In genomic region chr10:22816237-22816762, GRCm38 (mm10) we compare ENCODE assay signal across 10 mouse cellular contexts. TPM values are rescaled to one million over a fixed set of nuclear protein-coding genes. Genes with fewer than 3 reads are reported as not detected.
DNase-seq lines count a peak whose midpoint lies in the region; ATAC-seq and TF ChIP-seq lines count a peak whose summit lies in the region.
"Had no signal": no experiment of that assay in that cellular context is flagged by ENCODE, and none has a peak within 500 bp of the region (broad histone marks: within the 10 kb centered on the region; RNA-seq: fewer than 3 reads in every experiment).

No protein-coding gene starts in this region.

- under 1% methylated on average over 27 of the region's 28 CpGs for WGBS in midbrain, embryonic 14.5 days
- under 1% methylated on average over 28 of the region's 28 CpGs for WGBS in midbrain, embryonic 16.5 days
- 1% methylated on average over 28 of the region's 28 CpGs for WGBS in heart, embryonic 16.5 days
- 1% methylated on average over 28 of the region's 28 CpGs for WGBS in liver, embryonic 12.5 days (ENCODE audit: insufficient replicate concordance)
- under 1% methylated on average over 28 of the region's 28 CpGs for WGBS in stomach, postnatal 0 days

- peak; percentile 50 for DNase-seq in midbrain, embryonic 14.5 days
- DNase-seq in stomach, postnatal 0 days (ENCODE audit: low spot score), result no peak
- no peak for DNase-seq in right cerebral cortex, postnatal 25 days
- no peak for DNase-seq in frontal cortex, postnatal 36 days (ENCODE audit: low spot score in 2 of 2)
- DNase-seq in ovary, postnatal 36 days (ENCODE audit: low spot score), result no peak

- H3K36me3 ChIP-seq in midbrain, embryonic 14.5 days (ENCODE audit: control insufficient read depth, insufficient read depth, low read length), result no peaks in the 10 kb centered on the region
- H3K36me3 ChIP-seq in midbrain, embryonic 16.5 days (ENCODE audit: control insufficient read depth, insufficient read depth, low read length), result no peaks in the 10 kb centered on the region
- no peaks in the 10 kb centered on the region for H3K36me3 ChIP-seq in heart, embryonic 16.5 days (ENCODE audit: control insufficient read depth, insufficient read depth)
- no peaks in the 10 kb centered on the region for H3K36me3 ChIP-seq in liver, embryonic 12.5 days
- no peaks in the 10 kb centered on the region for H3K36me3 ChIP-seq in stomach, postnatal 0 days (ENCODE audit: control insufficient read depth, insufficient read depth, low read length)
- H3K36me3 ChIP-seq: hindbrain, embryonic 15.5 days had no signal

- ATAC-seq in midbrain, embryonic 14.5 days (ENCODE audit: low FRiP score, low TSS enrichment), result no peak
- no peak for ATAC-seq in midbrain, embryonic 16.5 days
- ATAC-seq in heart, embryonic 16.5 days (replicated peaks; ENCODE audit: extremely low read depth, insufficient read depth, low FRiP score), result no peak
- ATAC-seq in liver, embryonic 12.5 days, result no peak
- peak; percentile 15; the same call in 1 of the 2 replicates for ATAC-seq in stomach, postnatal 0 days (ENCODE audit: low FRiP score, low TSS enrichment)

- H3K4me2 ChIP-seq in midbrain, embryonic 14.5 days (ENCODE audit: low read length), result no peak overlapping the region
- H3K4me2 ChIP-seq in midbrain, embryonic 16.5 days (ENCODE audit: low read length), result no peak overlapping the region
- peak overlapping the region; percentile 51 for H3K4me2 ChIP-seq in heart, embryonic 16.5 days (ENCODE audit: low read depth, low read length)
- H3K4me2 ChIP-seq in liver, embryonic 12.5 days, result 0 out of 2 replicates have a peak overlapping the region, but pooled peaks have one; percentile 20
- H3K4me2 ChIP-seq in stomach, postnatal 0 days (replicated peaks; ENCODE audit: low read depth), result peak overlapping the region; percentile 49
- H3K4me2 ChIP-seq: hindbrain, embryonic 15.5 days had no signal

- H3K27me3 ChIP-seq in midbrain, embryonic 14.5 days (ENCODE audit: control insufficient read depth, insufficient read depth, low read length), result peaks cover 92% of the 10 kb centered on the region
- H3K27me3 ChIP-seq in midbrain, embryonic 16.5 days (ENCODE audit: control insufficient read depth, insufficient read depth, low read depth, low read length), result peaks cover 54% of the 10 kb centered on the region
- peaks cover 67% of the 10 kb centered on the region for H3K27me3 ChIP-seq in heart, embryonic 16.5 days (ENCODE audit: control insufficient read depth, insufficient read depth, low read length)
- peaks cover 92% of the 10 kb centered on the region for H3K27me3 ChIP-seq in liver, embryonic 12.5 days (replicated peaks)
- 0 out of 2 replicates have a peak, but pooled peaks cover 4% of the 10 kb centered on the region for H3K27me3 ChIP-seq in stomach, postnatal 0 days (ENCODE audit: control insufficient read depth, insufficient read depth, low read length)

- H3K9ac ChIP-seq in midbrain, embryonic 14.5 days (replicated peaks; ENCODE audit: low read length), result no peak overlapping the region
- H3K9ac ChIP-seq in midbrain, embryonic 16.5 days (ENCODE audit: low read depth, low read length), result no peak overlapping the region
- peak overlapping the region; percentile 52 for H3K9ac ChIP-seq in heart, embryonic 16.5 days (ENCODE audit: low read length)
- no peak overlapping the region for H3K9ac ChIP-seq in liver, embryonic 12.5 days
- peak overlapping the region; percentile 61 for H3K9ac ChIP-seq in stomach, postnatal 0 days (ENCODE audit: low read length)
- H3K9ac ChIP-seq: hindbrain, embryonic 15.5 days; liver, embryonic 14.5 days had no signal

- H3K27ac ChIP-seq in midbrain, embryonic 14.5 days (replicated peaks; ENCODE audit: low read depth, low read length), result no peak overlapping the region
- H3K27ac ChIP-seq in midbrain, embryonic 16.5 days (ENCODE audit: low read length), result no peak overlapping the region
- peak overlapping the region; percentile 59 for H3K27ac ChIP-seq in heart, embryonic 16.5 days (ENCODE audit: low read length)
- no peak overlapping the region for H3K27ac ChIP-seq in liver, embryonic 12.5 days
- peak overlapping the region; percentile 86 for H3K27ac ChIP-seq in stomach, postnatal 0 days (replicated peaks)
- H3K27ac ChIP-seq: hindbrain, embryonic 15.5 days; liver, embryonic 14.5 days had no signal

- TF ChIP-seq EP300 in stomach, postnatal 0 days (optimal IDR thresholded peaks at IDR 0.05), result no peak

- H3K4me1 ChIP-seq in midbrain, embryonic 14.5 days (ENCODE audit: control insufficient read depth, insufficient read depth, low read length), result no peaks in the 10 kb centered on the region
- no peaks in the 10 kb centered on the region for H3K4me1 ChIP-seq in midbrain, embryonic 16.5 days (ENCODE audit: control insufficient read depth, insufficient read depth, low read length)
- peaks cover 11% of the 10 kb centered on the region for H3K4me1 ChIP-seq in heart, embryonic 16.5 days (ENCODE audit: control insufficient read depth, insufficient read depth, low read length)
- no peaks in the 10 kb centered on the region for H3K4me1 ChIP-seq in liver, embryonic 12.5 days
- H3K4me1 ChIP-seq in stomach, postnatal 0 days (replicated peaks; ENCODE audit: control insufficient read depth, insufficient read depth), result peaks cover 2% of the 10 kb centered on the region; the same call in 1 of the 2 replicates

- no peaks in the 10 kb centered on the region for H3K9me3 ChIP-seq in midbrain, embryonic 14.5 days (ENCODE audit: control insufficient read depth, low read length)
- no peaks in the 10 kb centered on the region for H3K9me3 ChIP-seq in midbrain, embryonic 16.5 days (replicated peaks; ENCODE audit: control insufficient read depth, low read length, poor library complexity, severe bottlenecking)
- H3K9me3 ChIP-seq in heart, embryonic 16.5 days (replicated peaks; ENCODE audit: control insufficient read depth, low read length), result no peaks in the 10 kb centered on the region
- no peaks in the 10 kb centered on the region for H3K9me3 ChIP-seq in liver, embryonic 12.5 days (replicated peaks)
- H3K9me3 ChIP-seq in stomach, postnatal 0 days (ENCODE audit: control insufficient read depth, low read length), result no peaks in the 10 kb centered on the region
- H3K9me3 ChIP-seq: hindbrain, embryonic 15.5 days had no signal

- no peak overlapping the region for H3K4me3 ChIP-seq in midbrain, embryonic 14.5 days (replicated peaks; ENCODE audit: low read depth, low read length)
- H3K4me3 ChIP-seq in midbrain, embryonic 16.5 days (ENCODE audit: low read depth, low read length), result no peak overlapping the region
- peak overlapping the region; percentile 39 for H3K4me3 ChIP-seq in heart, embryonic 16.5 days (ENCODE audit: low read length)
- H3K4me3 ChIP-seq in liver, embryonic 12.5 days, result no peak overlapping the region
- H3K4me3 ChIP-seq in stomach, postnatal 0 days (ENCODE audit: low read depth, low read length), result peak overlapping the region; percentile 42
- H3K4me3 ChIP-seq: hindbrain, embryonic 15.5 days had no signal

- no peak for TF ChIP-seq CTCF in stomach, postnatal 0 days (IDR thresholded peaks at IDR 0.05; ENCODE audit: low read depth)

RNA-seq across cellular contexts. Expression of gene Tcf21, which starts 3.7 kb away (rescaled TPM):
- not detected in 2 replicates for polyA plus RNA-seq in midbrain, embryonic 14.5 days (2014; fragmentation: Nextera tagmentation; extraction: Ambion mirVana)
- polyA plus RNA-seq in midbrain, embryonic 16.5 days (2015; fragmentation: Nextera tagmentation; extraction: Ambion mirVana), result 0.16 and 0.19 TPM in 2 replicates
- polyA plus RNA-seq in heart, embryonic 16.5 days (2015; fragmentation: Nextera tagmentation; extraction: Ambion mirVana), result 51.4 and 67.7 TPM in 2 replicates
- 8.0 and 12.3 TPM in 2 replicates for polyA plus RNA-seq in liver, embryonic 12.5 days (2016; fragmentation: Nextera tagmentation; extraction: Ambion mirVana)
- 95.3 and 95.5 TPM in 2 replicates for polyA plus RNA-seq in stomach, postnatal 0 days (2015; fragmentation: Nextera tagmentation; extraction: Ambion mirVana)

Comparison
In these comparisons a context has a peak if more than half of its experiments do, and no peak if none do; other contexts are left out.
1. H3K27ac ChIP-seq: peak in heart, embryonic 16.5 days (single experiment) and stomach, postnatal 0 days (single experiment); none in midbrain, embryonic 14.5 days (single experiment), midbrain, embryonic 16.5 days (single experiment) and liver, embryonic 12.5 days (single experiment).
2. H3K4me2 ChIP-seq: peak in heart, embryonic 16.5 days (single experiment), liver, embryonic 12.5 days (single experiment) and stomach, postnatal 0 days (single experiment); none in midbrain, embryonic 14.5 days (single experiment) and midbrain, embryonic 16.5 days (single experiment).
3. H3K4me3 ChIP-seq: peak in heart, embryonic 16.5 days (single experiment) and stomach, postnatal 0 days (single experiment); none in midbrain, embryonic 14.5 days (single experiment), midbrain, embryonic 16.5 days (single experiment) and liver, embryonic 12.5 days (single experiment).
4. H3K9ac ChIP-seq: peak in heart, embryonic 16.5 days (single experiment) and stomach, postnatal 0 days (single experiment); none in midbrain, embryonic 14.5 days (single experiment), midbrain, embryonic 16.5 days (single experiment) and liver, embryonic 12.5 days (single experiment).